Mouse (Mus musculus): ENCODE results near the gene Rbm20.

DNA sequence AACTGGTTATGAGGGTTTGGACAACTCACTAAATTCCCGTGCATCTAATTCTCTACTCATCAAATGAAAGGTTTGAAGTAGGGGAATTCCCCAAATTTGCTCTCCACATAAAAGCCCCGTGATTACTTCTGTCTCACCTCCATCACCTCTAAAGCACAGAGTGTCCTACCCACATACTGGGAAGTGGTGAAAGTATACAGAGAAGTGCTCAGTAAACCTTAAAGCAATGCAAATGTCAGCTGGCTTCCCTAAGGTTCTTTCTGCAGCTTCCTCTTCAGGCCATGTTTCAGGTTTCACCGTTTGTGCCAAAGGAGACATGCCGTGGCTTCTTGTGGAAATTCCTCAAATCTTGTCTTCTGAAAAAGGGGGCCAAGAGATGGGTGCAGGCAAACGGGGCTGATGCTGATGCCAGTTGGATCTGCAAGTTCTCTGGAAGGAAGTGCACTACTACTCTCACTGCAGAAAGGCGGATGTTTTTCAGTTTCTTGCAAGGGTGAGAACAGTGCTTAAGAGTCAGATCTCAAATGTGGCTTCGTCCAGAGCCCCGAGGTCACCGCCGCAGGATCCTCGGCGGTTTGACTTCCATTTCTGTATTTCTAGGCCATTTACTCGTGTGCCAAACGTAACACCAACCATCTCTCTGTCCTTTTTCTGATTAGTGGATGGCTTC lies 223.0 kb downstream of the Rbm20 start:
- TF ChIP-seq CTCF (IDR thresholded peaks at IDR 0.05; ENCODE audit: extremely low read depth, insufficient read depth, insufficient read length, insufficient replicate concordance) = no peak
- TF ChIP-seq POLR2A (IDR thresholded peaks at IDR 0.05; ENCODE audit: low read depth, low read length) = peak; percentile 8; the same call in 1 of the 2 replicates
